Mouse (Mus musculus) bone marrow macrophage, adult 2 months (primary cell): Measurements from ENCODE around the gene Fam228b.
"Not testable (repeated sequence)": the region's sequence is repeated elsewhere in the genome, so short reads cannot be mapped to it uniquely, and the experiment has no call there.

Source experiments
- CTCF ChIP-seq: IDR thresholded peaks from 2 replicates; pipeline ENCODE4 v1.5.1; 2012; ENCODE audit warnings: low read depth, mild to moderate bottlenecking, low read length, moderate library complexity
- POLR2A ChIP-seq: IDR thresholded peaks from 2 replicates; pipeline ENCODE4 v1.6.1; 2012; ENCODE audit warnings: mild to moderate bottlenecking, low read depth, low read length, borderline replicate concordance

DNA sequence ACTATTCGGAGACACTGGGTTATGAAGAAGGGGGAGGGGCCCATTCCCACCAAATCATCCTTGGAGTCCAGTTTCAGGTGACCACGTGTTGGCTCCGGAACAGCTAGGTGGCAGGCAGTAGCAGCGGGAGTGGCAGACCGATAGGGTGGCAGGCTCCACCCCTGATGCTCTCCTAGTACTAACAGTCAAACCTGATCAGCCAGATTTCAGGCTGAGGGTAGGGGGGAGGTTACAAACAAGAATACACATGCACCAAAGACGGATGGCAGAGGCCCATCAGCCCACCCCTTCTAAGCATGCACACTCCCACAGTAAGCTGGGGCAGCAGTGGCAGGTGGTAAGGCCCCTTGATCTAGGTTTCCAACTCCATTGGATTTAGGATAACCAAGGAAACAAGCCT is 28.4 kb upstream of the Fam228b start:
- TF ChIP-seq CTCF, POLR2A: not testable (repeated sequence)
